Mouse (Mus musculus): Measurements from ENCODE around the gene Zfp706. TPM values are rescaled to one million over a fixed set of nuclear protein-coding genes. Genes with fewer than 3 reads are reported as not detected.

Gene Zfp706
- polyA plus RNA-seq, 1 experiment = 2.2 TPM

GRCm38 (mm10) chr15:36965743-36966142 lies 41.8 kb downstream of the Zfp706 start:
- no peak for TF ChIP-seq GATA1 (IDR thresholded peaks at IDR 0.05; ENCODE audit: low read length)
- Histone ChIP-seq H3K4me3 (replicated peaks) (no peak overlapping the region), H3K9me3 (ENCODE audit: control insufficient read depth, low read length) (no peaks in the 10 kb centered on the region; the same call in 1 of the 2 replicates), H3K27me3 (ENCODE audit: control insufficient read depth) (peaks cover 30% of the 10 kb centered on the region), H3K4me1 (ENCODE audit: control insufficient read depth) (peaks cover 3% of the 10 kb centered on the region), H3K36me3 (ENCODE audit: control insufficient read depth) (no peaks in the 10 kb centered on the region)

- H3K36me3 ChIP-seq (ENCODE audit: control insufficient read depth) = no peaks in the 10 kb centered on the region
- peaks cover 12% of the 10 kb centered on the region for H3K4me1 ChIP-seq (ENCODE audit: control insufficient read depth)
These were observed 44.6 kb downstream of the Zfp706 start for GRCm38 (mm10) chr15:36962931-36963330.

GRCm38 (mm10) chr15:36960876-36961237 lies 46.7 kb downstream of the Zfp706 start:
- peaks cover 3% of the 10 kb centered on the region for H3K27me3 ChIP-seq (ENCODE audit: control insufficient read depth)
- TF ChIP-seq TAL1 (IDR thresholded peaks at IDR 0.05; ENCODE audit: low read length) = no peak
- no peak for TF ChIP-seq GATA1 (IDR thresholded peaks at IDR 0.05; ENCODE audit: low read length)
- H3K4me1 ChIP-seq (ENCODE audit: control insufficient read depth) = peaks cover 12% of the 10 kb centered on the region
- no peaks in the 10 kb centered on the region for H3K9me3 ChIP-seq (ENCODE audit: control insufficient read depth, low read length)
- no peaks in the 10 kb centered on the region for H3K36me3 ChIP-seq (ENCODE audit: control insufficient read depth)
- no peak overlapping the region for H3K4me3 ChIP-seq (replicated peaks)

More at GRCm38 (mm10) chr15:36962931-36963330, 44.6 kb downstream of the Zfp706 start:
- no peaks in the 10 kb centered on the region for H3K9me3 ChIP-seq (ENCODE audit: control insufficient read depth, low read length)
- H3K4me3 ChIP-seq (replicated peaks) = no peak overlapping the region
- no peak for TF ChIP-seq GATA1 (IDR thresholded peaks at IDR 0.05; ENCODE audit: low read length)
- no peak for TF ChIP-seq TAL1 (IDR thresholded peaks at IDR 0.05; ENCODE audit: low read length)
- peaks cover 18% of the 10 kb centered on the region for H3K27me3 ChIP-seq (ENCODE audit: control insufficient read depth)

- no peaks in the 10 kb centered on the region for H3K9me3 ChIP-seq (ENCODE audit: control insufficient read depth, low read length)
- no peaks in the 10 kb centered on the region for H3K36me3 ChIP-seq (ENCODE audit: control insufficient read depth)
- H3K4me3 ChIP-seq (replicated peaks) = no peak overlapping the region
- H3K4me1 ChIP-seq (ENCODE audit: control insufficient read depth) = peaks cover 12% of the 10 kb centered on the region
- TF ChIP-seq TAL1 (IDR thresholded peaks at IDR 0.05; ENCODE audit: low read length) = no peak
- TF ChIP-seq GATA1 (IDR thresholded peaks at IDR 0.05; ENCODE audit: low read length) = no peak
- peaks cover 2% of the 10 kb centered on the region for H3K27me3 ChIP-seq (ENCODE audit: control insufficient read depth)
These were observed 47.3 kb downstream of the Zfp706 start for GRCm38 (mm10) chr15:36960010-36960875.

GRCm38 (mm10) chr15:36956221-36956620 lies 51.4 kb downstream of the Zfp706 start:
- no peak for TF ChIP-seq TAL1 (IDR thresholded peaks at IDR 0.05; ENCODE audit: low read length)
- no peak for TF ChIP-seq GATA1 (IDR thresholded peaks at IDR 0.05; ENCODE audit: low read length)
- Histone ChIP-seq H3K4me3 (replicated peaks) (no peak overlapping the region), H3K9me3 (ENCODE audit: control insufficient read depth, low read length) (no peaks in the 10 kb centered on the region), H3K4me1 (ENCODE audit: control insufficient read depth) (peaks cover 12% of the 10 kb centered on the region), H3K36me3 (ENCODE audit: control insufficient read depth) (no peaks in the 10 kb centered on the region), H3K27me3 (ENCODE audit: control insufficient read depth) (peaks cover 10% of the 10 kb centered on the region)

GRCm38 (mm10) chr15:36950258-36950657 lies 57.3 kb downstream of the Zfp706 start:
- Histone ChIP-seq H3K27me3 (ENCODE audit: control insufficient read depth) (peaks cover 8% of the 10 kb centered on the region), H3K36me3 (ENCODE audit: control insufficient read depth) (no peaks in the 10 kb centered on the region), H3K4me3 (replicated peaks) (no peak overlapping the region), H3K9me3 (ENCODE audit: control insufficient read depth, low read length) (no peaks in the 10 kb centered on the region), H3K4me1 (ENCODE audit: control insufficient read depth) (no peaks in the 10 kb centered on the region)
- no peak for TF ChIP-seq TAL1 (IDR thresholded peaks at IDR 0.05; ENCODE audit: low read length)
- no peak for TF ChIP-seq GATA1 (IDR thresholded peaks at IDR 0.05; ENCODE audit: low read length)

GRCm38 (mm10) chr15:36948866-36949546 lies 58.6 kb downstream of the Zfp706 start:
- TF ChIP-seq GATA1 (IDR thresholded peaks at IDR 0.05; ENCODE audit: low read length) (no peak), TAL1 (IDR thresholded peaks at IDR 0.05; ENCODE audit: low read length) (no peak)
- H3K27me3 ChIP-seq (ENCODE audit: control insufficient read depth) = no peaks in the 10 kb centered on the region
- no peaks in the 10 kb centered on the region for H3K9me3 ChIP-seq (ENCODE audit: control insufficient read depth, low read length)
- H3K4me1 ChIP-seq (ENCODE audit: control insufficient read depth) = no peaks in the 10 kb centered on the region
- no peak overlapping the region for H3K4me3 ChIP-seq (replicated peaks)
- H3K36me3 ChIP-seq (ENCODE audit: control insufficient read depth) = no peaks in the 10 kb centered on the region
